Mouse (Mus musculus): ENCODE measurements around the gene Lgr5.

Lgr5 gene

DNA sequence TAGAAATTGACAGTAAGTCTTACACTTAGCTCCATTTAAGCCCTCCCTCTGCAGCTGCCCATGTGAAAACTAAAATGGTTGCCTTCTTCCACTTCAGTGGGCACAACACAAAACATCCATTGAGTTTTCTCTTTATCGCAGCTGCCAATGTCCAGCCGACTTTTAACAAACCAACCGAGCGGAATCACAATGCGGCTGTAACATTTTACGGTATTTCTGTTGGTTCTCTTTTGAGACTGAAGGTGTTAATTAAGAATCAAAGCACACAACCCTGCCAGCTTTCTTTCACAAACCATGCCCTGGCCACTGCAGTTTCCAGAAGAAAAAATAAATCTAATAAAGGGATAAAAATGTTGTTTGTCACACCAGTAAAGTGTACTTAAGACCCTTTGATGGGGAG, 16.3 kb downstream of the Lgr5 start:
- peak in 1 of 2 experiments; percentile 24 for DNase-seq (ENCODE audit: low spot score in 2 of 2)

DNA sequence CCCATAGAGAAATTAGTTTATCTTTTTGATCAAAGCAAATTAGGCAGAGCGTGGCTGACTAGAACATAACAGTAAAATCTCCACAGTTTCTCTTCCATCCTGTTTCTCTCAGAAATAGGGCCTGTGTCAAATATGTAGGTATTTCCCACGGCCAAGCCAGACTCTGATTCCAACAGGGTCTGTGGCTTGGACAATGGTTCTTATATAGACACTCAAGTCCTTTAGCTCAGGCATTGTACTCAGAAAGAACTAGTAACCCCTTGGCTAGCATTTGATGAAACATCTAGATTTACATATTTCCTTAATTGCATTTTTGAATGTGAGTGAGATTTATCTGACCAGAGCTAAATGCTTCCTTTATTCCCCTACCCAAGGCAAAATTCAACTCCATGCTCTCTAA, 17.0 kb downstream of the Lgr5 start:
- no peak for DNase-seq (ENCODE audit: low spot score in 2 of 2)

DNA sequence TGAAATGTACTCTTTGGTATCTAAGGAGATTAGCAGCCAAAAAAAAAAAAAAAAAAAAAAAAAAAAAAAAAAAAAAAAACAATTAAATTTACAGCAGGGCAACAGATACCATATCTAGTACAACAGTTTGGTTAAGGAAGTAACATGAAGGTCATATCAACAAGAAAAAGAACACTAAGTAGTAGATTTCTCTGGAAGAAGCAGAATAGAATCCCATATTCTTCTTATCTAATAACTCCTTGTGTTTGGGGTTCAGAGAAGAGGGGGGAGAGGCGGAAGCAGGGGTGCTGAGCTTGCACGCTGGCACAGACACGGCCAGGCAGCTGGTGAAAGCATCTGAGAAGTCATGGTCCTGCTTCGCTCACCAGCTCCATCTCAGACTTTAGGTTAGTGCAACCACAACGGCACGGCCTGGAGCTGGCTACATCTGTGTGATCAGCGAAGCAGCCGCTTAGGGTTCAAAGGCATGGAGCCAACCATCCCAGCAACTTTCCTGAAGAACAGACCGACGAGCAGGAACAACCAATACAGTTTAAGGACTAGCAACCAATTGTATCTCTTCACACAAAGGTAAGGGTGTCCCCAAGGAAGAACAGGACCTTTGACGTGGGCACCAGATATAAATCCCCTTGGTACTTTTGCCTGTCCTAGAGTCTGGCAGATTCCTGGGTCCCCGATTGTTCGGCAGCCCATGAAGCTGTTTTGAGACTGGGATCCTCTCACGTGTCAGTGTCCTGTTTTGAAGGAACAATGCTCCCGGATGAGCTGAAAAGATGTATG, 17.7 kb downstream of the Lgr5 start, which contains the start of gene A930009A15Rik:
Gene A930009A15Rik (plus strand): TSS at position 275 of the 780 bp plus-strand sequence.
- DNase-seq (ENCODE audit: low spot score in 2 of 2) = peak in 1 of 2 experiments; percentile 19

DNA sequence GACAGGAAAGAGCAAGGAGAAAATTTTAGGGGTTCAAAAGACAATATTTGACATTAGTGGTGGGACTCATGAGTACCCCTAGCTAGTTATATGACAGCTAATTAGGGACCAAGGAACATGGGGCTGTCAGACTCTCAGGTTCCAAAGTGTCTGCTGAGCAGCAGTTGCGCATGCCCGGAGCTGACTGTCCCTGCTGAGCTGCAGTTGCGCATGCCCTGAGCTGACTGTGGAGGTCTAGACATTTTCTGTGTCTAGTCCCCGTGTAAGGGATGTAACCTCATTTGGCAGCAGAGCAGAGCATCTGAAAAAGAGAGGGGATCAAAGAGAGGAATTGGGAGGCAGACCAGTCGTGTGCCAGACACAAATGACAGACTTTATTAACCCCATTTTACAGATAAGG, 23.6 kb downstream of the Lgr5 start:
- no peak for DNase-seq (ENCODE audit: low spot score in 2 of 2)

DNA sequence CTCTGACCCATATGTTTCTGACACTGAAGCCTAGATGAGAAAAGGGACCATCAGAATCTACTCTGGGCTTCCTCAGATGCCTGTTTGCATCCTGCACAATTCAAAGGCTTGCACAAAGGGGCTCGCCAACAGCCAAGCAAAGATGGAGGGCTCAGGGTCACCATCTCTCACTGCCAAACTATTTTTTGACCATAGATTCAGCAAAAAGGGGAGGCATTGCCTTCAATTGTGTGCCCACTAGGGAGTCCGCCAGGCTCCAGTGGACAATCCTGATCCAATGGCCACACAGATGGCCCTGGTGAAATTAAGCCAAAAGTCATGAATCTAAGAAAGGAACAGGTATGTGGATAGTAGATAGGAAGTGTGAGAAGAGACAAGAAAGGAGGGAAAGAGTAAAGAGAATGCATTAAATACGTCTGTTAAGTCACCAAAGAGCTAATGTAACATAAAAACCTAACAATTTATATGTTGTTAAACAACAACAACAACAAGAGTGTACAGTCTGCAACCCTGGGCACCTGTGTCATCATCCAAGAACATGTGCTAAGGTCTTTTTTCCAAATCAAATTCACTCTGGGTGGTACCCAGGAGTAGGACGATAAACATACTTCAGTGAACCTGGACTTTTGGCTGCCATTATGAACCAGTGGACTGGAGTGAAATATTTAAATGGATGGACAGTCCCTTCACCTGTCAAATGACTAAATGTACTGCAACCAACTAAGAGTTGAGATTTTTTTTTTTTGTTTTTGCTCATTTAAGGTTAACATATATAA, 24.5 kb downstream of the Lgr5 start:
- DNase-seq (ENCODE audit: low spot score in 2 of 2) = no peak

DNA sequence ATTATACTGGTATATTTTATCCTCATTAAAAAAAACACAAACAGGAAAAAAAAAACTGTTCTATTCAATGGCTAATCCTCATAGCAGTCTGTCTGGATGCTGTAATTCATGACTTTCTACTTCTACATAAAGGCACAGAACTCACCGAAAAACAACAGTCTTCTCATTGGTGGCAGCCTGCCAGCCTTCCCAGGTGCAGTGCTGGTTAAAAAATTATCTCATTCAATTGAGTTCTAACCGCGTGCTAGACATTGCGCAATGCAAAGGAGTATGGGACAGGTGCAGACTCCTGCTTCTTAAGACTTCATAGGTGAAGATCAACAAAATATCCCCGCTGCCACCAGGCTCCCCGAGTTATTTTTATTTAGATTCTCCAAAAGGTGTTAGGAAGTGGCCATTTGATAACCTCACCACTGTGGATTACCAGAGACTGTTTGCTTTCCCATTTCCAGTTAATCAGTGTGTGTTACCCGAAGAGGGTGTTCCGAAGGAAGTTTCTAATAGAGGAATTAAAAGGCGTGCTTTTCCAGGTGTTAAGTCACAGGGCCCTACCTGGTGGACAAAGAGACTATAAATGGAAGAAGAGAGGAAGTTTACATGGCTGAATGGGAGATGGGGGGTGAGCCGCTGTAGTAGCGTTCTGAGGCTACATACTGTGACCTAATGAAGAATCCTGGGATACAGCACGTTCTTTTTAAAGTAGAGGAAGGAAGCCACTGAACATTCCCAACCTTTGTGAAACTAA, 26.3 kb downstream of the Lgr5 start:
- no peak for DNase-seq (ENCODE audit: low spot score in 2 of 2)

DNA sequence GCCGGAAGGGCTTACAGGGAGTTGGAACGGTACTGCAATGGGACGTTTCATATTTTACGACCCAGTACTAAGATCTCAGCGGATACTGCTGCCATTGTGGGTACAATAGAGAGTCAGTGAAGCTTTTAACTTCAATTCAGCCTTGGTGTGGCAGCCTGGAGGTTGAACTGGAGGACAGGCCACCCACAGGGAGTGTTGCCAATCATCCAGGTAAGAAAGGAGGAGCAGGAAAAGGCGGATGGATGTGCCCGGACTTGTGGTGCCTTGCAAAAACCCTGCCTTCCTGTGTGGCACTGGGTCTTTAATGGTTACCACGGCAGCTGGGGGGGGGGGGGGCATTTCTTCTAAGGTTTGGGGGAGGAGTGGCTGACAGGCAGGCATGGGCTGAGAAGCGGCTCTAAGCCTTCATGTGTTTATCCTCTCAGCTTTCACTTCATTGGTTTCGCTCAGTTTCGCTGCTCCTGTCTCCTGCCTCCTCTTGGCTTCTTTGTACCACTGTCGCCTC, 30.8 kb downstream of the Lgr5 start:
- DNase-seq (ENCODE audit: low spot score in 2 of 2) = no peak

DNA sequence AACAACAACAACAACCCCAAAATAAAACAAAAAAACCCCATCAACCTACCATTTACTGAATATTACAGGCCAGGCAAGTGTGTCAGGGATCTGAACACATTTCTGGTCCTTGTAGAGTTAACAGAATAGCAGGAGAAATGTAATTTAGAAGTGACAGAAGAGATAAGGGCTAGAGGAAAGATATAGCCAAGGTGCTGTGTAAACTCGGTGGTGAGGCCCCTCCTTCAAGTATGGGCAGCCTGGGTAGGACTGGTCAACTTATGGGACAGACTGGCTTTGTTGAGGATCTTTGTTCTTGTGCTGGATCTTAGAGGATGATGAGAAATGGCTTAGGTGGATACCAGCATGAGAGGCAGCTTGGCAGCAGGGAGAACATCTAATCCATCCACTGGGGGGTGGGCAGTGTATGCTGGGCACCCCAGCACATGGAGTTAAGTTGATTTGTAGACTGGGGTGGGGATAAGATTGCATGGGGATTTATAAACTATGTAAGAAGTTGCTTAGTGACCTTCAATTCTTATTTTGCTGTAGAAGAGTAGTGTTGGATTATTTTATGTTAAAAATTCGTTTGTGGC, 32.3 kb downstream of the Lgr5 start:
- DNase-seq (ENCODE audit: low spot score in 2 of 2) = no peak

DNA sequence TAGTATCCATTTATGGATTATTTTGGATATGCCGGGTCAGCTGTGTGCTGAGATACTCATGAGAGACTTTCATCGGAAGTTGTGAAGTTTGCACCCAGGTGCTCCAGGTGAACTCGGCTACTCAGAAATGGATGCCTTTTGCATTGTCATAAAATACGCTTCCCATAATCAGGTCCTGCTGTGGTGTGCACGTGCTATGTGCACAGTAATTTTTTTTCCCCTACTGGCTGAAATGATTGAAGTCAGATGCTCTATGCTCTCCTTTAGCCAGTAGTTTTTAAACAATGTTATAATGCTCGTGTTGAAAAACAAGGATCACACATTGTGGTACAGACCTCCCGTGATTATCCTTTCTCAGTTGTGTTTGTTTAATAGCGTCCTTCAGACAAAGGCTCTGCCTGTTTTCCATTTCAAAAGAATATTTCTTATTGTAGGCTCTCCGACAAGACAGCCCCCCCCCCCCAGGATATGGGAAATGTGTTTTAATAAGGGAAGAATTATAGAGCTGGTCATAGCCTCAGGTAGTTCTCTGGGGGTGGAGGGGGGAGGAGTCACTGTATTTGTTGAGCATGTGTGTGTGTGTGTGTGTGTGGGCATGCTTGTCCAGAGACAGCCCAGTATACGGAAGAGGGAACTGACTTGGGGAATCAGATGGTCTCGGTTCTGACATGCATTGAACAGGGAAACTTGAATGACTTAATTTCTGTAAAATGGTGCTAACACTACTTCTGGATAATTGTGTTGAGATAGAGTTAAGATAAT, 34.0 kb downstream of the Lgr5 start:
- no peak for DNase-seq (ENCODE audit: low spot score in 2 of 2)

DNA sequence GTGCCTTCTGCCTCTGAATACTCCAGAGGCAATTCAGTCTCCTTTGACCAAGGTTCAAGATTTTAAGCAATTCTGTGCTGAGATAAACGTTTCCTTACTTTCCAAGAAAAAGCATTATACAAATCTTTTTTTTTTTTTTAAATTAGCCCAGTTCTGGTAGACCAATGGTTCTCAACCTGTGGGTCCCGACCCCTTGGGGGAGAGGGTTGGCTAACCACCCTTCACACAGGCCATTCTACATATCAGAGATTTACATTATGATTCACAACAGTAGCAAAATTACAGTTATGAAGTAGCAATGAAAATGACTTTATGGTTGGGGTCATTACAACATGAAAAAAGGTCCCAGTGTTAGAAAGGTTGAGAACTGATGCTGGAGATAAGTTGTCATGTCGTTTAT, 36.5 kb downstream of the Lgr5 start:
- no peak for DNase-seq (ENCODE audit: low spot score in 2 of 2)

DNA sequence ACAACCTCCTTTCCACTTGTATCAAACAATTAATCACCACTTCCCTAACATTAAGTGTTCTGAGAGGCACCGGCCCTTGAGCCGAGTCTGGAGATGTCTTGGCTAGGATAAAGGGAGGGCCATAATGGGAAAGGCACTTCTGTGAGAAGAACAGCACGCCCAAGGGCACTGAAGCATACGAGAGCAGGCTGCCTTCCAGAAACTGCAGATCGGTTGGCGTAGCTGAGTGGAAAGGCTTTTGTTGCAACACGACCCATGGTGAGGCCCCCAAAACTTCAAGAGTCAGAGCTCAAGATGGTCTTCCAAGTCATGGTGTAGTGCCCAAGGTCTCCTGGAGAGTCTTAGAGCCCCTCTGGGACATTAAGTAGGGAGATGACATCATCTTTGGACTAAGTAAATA, 37.3 kb downstream of the Lgr5 start:
- DNase-seq (ENCODE audit: low spot score in 2 of 2) = peak in 1 of 2 experiments; percentile 59

DNA sequence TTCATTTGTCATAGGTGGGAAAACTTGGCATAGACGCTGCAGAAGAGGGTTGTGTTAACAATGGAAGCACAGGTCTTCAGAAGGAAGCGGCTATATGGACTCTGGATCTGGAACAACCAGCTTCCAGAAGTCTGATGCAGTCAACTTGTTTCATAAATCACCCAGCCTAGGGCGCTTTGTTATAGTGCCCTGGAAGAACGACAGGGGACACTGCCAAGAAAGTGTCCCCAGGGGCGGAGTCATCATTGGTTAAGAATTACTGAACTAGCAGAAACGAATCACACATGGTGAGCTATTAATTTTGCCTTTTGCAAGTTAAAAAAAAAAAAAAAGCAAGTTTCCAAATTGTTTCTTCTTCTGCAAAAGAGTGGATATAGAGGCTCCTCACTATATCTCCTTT, 44.7 kb downstream of the Lgr5 start:
- DNase-seq (ENCODE audit: low spot score in 2 of 2) = no peak

DNA sequence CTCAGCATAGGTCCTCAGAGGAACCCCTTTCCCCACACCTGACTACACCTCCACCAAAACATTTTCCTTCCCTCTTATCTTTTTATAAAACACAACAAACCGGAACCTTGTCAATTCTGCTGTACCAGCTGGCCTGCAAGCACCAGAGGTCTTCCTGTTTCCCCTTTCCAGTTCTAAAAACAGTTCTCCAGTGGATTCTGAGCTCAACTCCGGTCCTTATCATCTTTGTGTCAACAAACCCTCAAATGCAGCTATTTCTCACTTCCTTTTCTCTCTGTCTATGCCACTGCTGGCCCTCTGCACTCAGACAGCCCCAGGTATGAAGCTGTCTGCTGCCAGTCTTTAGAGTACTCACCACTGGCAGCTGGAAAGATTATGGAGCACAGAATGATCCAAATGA, 56.8 kb downstream of the Lgr5 start:
- DNase-seq (ENCODE audit: low spot score in 2 of 2) = no peak

DNA sequence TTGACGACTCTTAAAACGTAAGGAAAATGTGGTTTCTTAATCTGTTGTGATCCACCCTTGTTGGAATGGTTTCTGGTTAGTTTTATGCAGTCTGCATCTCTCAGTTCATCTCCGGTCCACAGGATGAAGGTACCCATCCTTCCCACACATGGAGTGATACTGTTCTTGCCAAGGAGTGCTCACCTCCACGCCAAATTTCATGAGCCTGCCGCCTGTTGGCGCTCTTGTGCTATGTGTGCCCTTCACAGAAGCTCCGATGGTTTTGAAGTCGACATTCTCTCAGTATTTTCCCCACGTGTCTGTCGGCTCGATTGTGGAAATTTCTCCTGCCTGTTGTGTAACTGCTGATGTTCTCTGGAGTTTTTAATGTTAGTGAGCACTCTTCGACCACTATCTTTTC, 57.8 kb downstream of the Lgr5 start:
- DNase-seq (ENCODE audit: low spot score in 2 of 2) = no peak

DNA sequence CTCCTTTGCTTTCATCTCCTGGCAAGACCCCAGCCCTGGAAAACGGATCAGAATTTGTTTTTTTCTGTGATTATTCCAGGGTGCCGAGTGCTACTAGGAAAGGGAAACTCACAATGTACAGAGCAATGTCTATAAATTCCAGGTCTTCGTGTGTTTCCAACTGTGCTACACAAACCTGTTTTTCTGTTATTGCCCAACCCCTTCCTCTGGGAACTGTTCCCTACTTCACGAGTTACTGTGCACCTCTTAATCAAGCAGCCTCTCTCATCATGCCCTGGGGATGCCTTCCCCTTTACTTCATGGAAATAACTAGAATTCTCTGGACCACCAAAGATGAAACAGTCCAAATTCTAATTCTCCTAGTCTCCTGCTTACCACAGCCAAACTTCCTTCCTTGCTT, 58.7 kb downstream of the Lgr5 start:
- no peak for DNase-seq (ENCODE audit: low spot score in 2 of 2)

DNA sequence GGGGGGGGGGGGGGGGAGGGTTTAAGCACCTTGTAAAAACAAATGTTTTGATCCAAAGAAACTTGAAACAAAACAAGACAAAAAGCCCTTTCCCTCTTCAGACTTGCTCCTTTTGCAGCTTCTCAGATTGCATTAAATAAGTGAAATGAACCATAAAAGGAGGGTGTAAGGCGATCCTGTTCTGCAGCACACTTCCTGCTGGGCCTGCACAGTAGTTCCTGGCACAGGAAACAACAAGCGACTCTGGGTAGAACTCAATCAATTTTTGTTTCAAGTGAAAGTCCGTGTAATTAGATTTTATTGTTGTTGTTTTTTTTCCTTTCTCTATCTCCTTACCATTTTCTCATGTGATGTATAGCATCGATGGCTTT, 66.5 kb downstream of the Lgr5 start:
- DNase-seq (ENCODE audit: low spot score in 2 of 2) = no peak

DNA sequence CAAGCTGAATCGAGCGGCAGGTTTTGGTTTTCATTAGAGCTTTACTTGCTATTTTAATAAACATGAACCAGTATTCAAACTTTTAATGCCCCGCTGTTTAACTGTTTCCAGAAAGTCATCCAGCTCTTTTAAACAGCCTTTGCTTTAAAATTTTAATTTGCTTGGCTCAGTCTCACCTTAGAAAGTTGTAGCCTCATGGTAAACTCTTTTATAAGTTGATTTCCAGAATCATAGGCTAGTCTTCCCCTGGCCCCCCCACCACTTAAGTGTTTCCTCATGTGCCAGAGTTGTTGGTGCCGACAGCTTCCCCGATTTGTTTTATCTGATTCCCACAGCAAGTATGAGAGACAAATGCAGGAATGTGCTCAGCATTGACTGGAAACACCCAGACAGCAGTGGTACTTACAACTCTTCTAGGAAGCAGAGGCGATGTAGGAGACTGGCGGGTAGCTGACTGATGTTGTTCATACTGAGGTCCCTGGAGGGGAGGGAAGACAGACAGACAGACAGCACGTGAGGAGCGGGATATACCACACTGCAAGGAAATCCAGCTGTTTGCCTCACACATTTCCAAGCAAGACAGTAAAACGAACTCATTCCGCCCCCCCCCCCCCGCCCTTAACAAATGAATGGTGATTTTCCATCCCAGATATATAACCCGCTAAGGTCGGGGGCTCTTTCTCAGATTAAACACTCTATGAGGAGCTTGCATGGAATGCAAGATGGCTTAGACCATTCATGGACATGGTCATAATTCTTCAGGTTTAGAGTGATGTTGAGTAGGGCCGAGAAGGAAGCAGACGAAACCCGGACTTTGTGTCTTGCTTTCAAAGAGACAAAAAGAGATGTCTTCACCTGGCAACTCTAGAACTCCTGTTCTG, 67.1 kb downstream of the Lgr5 start:
- DNase-seq (ENCODE audit: low spot score in 2 of 2) = no peak

DNA sequence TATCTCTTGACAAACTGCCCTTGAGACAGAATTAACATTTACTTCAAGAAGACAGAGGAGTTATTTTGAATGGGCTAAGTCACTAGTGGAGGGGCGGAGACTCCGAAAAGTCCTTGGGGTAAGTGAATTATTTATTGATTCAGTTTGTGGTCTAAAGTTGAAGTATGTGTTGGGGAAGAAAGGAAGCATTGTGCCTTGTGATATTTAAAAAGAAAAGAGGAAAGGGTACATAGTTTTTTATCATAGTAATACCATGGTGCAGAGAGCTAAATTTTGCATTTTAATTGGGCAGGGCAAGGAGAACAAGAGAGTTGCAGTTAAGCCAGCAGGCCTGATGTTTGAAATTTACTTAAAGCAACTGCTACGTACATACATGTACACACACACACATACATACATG, 68.7 kb downstream of the Lgr5 start:
- no peak for DNase-seq (ENCODE audit: low spot score in 2 of 2)

DNA sequence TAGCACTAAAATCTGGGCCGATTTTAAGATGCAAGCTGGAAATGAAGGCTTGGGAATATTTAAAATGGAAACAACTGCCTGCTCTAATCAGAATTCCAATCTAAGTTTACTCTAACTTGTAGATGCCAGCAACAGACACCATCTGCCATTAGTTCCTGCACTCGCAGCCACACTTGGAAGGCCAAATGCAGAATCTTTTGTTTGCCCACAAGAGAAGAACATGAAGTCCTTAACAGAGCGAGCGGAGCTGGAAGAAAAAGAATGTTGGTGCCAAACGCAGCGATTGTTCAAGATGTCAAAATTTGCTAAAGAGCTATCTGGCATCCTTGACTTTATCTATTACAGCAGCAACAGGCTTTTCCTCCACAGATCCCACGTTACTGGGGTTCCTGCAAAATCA, 72.1 kb downstream of the Lgr5 start:
- DNase-seq (ENCODE audit: low spot score in 2 of 2) = no peak

DNA sequence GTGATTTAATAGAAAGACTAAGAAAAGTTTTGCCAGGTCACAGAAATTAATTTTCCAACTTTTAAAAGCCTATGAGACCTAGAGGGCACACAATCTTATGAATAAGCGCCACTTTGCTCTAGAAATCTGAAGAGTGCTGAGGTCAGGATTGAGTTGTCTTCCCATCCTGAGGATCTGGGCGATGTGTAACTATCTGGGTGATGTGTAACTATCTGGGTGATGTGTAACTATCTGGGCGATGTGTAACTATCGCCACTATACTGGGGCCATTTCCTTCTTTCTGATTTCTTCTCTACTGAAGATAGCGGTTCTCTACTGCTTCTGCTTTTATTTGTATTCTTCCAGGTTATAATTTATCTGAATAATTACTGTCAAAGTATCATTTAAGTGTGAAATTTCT, 76.6 kb downstream of the Lgr5 start:
- no peak for DNase-seq (ENCODE audit: low spot score in 2 of 2)

All from cerebellum, postnatal 4 days (tissue).